18 mouse cellular contexts compared by ENCODE assay signal in genomic region chr13:117132123-117132522, GRCm38 (mm10).
"Had no signal": no experiment of that assay in that cellular context is flagged by ENCODE, and none has a peak within 500 bp of the region (broad histone marks: within the 10 kb centered on the region; RNA-seq: fewer than 3 reads in every experiment).

No protein-coding gene starts in this region.

- DNase-seq: lung, adult 18-20 months; lung, postnatal 10 days; lung, postnatal 4 days; retina, postnatal 1 day; right cerebral cortex, adult 18-20 months; right cerebral cortex, postnatal 25 days; thymus, adult 2 months; thymus, postnatal 25 days; thymus, postnatal 4 days had no signal

- H3K4me3 ChIP-seq: liver, embryonic 12.5 days; midbrain, embryonic 13.5 days; midbrain, embryonic 15.5 days; neural tube, embryonic 13.5 days; neural tube, embryonic 15.5 days; stomach, embryonic 15.5 days had no signal

- H3K9ac ChIP-seq: liver, embryonic 12.5 days; liver, embryonic 14.5 days; midbrain, embryonic 13.5 days; midbrain, embryonic 15.5 days; neural tube, embryonic 13.5 days; neural tube, embryonic 15.5 days; stomach, embryonic 15.5 days had no signal

- H3K4me2 ChIP-seq: liver, embryonic 12.5 days; midbrain, embryonic 11.5 days; midbrain, embryonic 13.5 days; midbrain, embryonic 15.5 days; neural tube, embryonic 13.5 days; neural tube, embryonic 15.5 days; stomach, embryonic 15.5 days had no signal

- H3K27me3 ChIP-seq: liver, embryonic 12.5 days; midbrain, embryonic 13.5 days; midbrain, embryonic 15.5 days; neural tube, embryonic 13.5 days; neural tube, embryonic 15.5 days; stomach, embryonic 15.5 days had no signal

- H3K4me1 ChIP-seq: liver, embryonic 12.5 days; midbrain, embryonic 13.5 days; midbrain, embryonic 15.5 days; neural tube, embryonic 13.5 days; neural tube, embryonic 15.5 days; stomach, embryonic 15.5 days had no signal

- H3K36me3 ChIP-seq: liver, embryonic 12.5 days; midbrain, embryonic 13.5 days; midbrain, embryonic 15.5 days; neural tube, embryonic 13.5 days; neural tube, embryonic 15.5 days; stomach, embryonic 15.5 days had no signal

- H3K9me3 ChIP-seq: liver, embryonic 12.5 days; midbrain, embryonic 13.5 days; midbrain, embryonic 15.5 days; neural tube, embryonic 13.5 days; neural tube, embryonic 15.5 days; stomach, embryonic 15.5 days had no signal

- H3K27ac ChIP-seq: liver, embryonic 12.5 days; liver, embryonic 14.5 days; midbrain, embryonic 13.5 days; midbrain, embryonic 15.5 days; neural tube, embryonic 13.5 days; neural tube, embryonic 15.5 days; stomach, embryonic 15.5 days; stomach, postnatal 0 days had no signal

- ATAC-seq: liver, embryonic 12.5 days; midbrain, embryonic 13.5 days; midbrain, embryonic 15.5 days had no signal
